Mouse (Mus musculus) MEL (cell line): ENCODE measurements around the gene Kmo. TPM values are rescaled to one million over a fixed set of nuclear protein-coding genes. Genes with fewer than 3 reads are reported as not detected.
A peak's percentile ranks its signal among the peaks of the same experiment; 100 is the strongest.

Experiments
- DNase-seq: peaks from one replicate; pipeline ENCODE4 v3.0.0; 2011; ENCODE audit warnings: low read depth, low spot score
- H3K27ac ChIP-seq: 2 replicates; pipeline ENCODE4 v1.5.1; 2012; ENCODE audit warnings: low read depth, mild to moderate bottlenecking, control low read depth, low read length, moderate library complexity; ENCODE audit not compliant: control insufficient read depth
- H3K27me3 ChIP-seq, 2 experiments: fragments of 150-350 bp in 1 of 2; sonication (generic) in 1 of 2; 2 replicates each; pipeline ENCODE4 v1.6.1; 2012; ENCODE audit warnings: low read length in 2 of 2, mild to moderate bottlenecking in 2 of 2, improper control_type of control experiment in 1 of 2, moderate library complexity in 1 of 2; ENCODE audit not compliant: insufficient read depth in 2 of 2, control insufficient read depth in 1 of 2
- H3K36me3 ChIP-seq, 2 experiments: 2 replicates each; pipeline ENCODE4 v1.6.1; 2012 to 2014; ENCODE audit warnings: low read length in 2 of 2, improper control_type of control experiment in 1 of 2, inconsistent platforms in 1 of 2, mild to moderate bottlenecking in 1 of 2; ENCODE audit not compliant: insufficient read depth in 2 of 2, control insufficient read depth in 1 of 2
- H3K4me1 ChIP-seq, 2 experiments: fragments of 150-350 bp in 1 of 2; sonication (generic) in 1 of 2; 2 replicates each; pipeline ENCODE4 v1.6.1; 2012; ENCODE audit warnings: low read length in 2 of 2, improper control_type of control experiment in 1 of 2, mild to moderate bottlenecking in 1 of 2; ENCODE audit not compliant: insufficient read depth in 2 of 2, control insufficient read depth in 1 of 2
- H3K4me3 ChIP-seq, 2 experiments: fragments of 150-350 bp in 1 of 2; sonication (generic) in 1 of 2; 2 replicates each; pipeline ENCODE4 v1.5.1; 2012; ENCODE audit warnings: low read depth in 2 of 2, low read length in 2 of 2, mild to moderate bottlenecking in 2 of 2, moderate library complexity in 2 of 2, control low read depth in 1 of 2, improper control_type of control experiment in 1 of 2; ENCODE audit not compliant: control insufficient read depth in 1 of 2, insufficient read depth in 1 of 2
- H3K79me2 ChIP-seq: 2 replicates; pipeline ENCODE4 v1.6.1; 2012; ENCODE audit warnings: mild to moderate bottlenecking, low read length, moderate library complexity; ENCODE audit not compliant: control insufficient read depth, poor library complexity, insufficient read depth
- H3K9ac ChIP-seq: 2 replicates; pipeline ENCODE4 v1.6.1; 2012; ENCODE audit warnings: low read depth, mild to moderate bottlenecking, control low read depth, low read length, moderate library complexity; ENCODE audit not compliant: control insufficient read depth, poor library complexity, severe bottlenecking
- H3K9me3 ChIP-seq: fragments of 150-350 bp; sonication (generic); replicated peaks from 2 replicates; pipeline ENCODE4 v1.6.1; 2012; ENCODE audit warnings: mild to moderate bottlenecking, low read length, improper control_type of control experiment, moderate library complexity; ENCODE audit not compliant: insufficient read depth
- CHD1 ChIP-seq: IDR thresholded peaks from 2 replicates; pipeline ENCODE4 v1.6.1; 2012; ENCODE audit warnings: low read depth, mild to moderate bottlenecking, inconsistent platforms, low read length, improper control_type of control experiment
- CHD2 ChIP-seq: IDR thresholded peaks from 2 replicates; pipeline ENCODE4 v1.6.1; 2011; ENCODE audit warnings: low read length, improper control_type of control experiment
- CTCF ChIP-seq, 3 experiments: IDR thresholded peaks in 2 of 3; conservative IDR thresholded peaks in 1 of 3; 2 replicates each; pipeline ENCODE4 v1.5.1; 2011 to 2012; ENCODE audit warnings: low read length in 3 of 3, low read depth in 2 of 3, mild to moderate bottlenecking in 2 of 3, improper control_type of control experiment in 1 of 3, inconsistent platforms in 1 of 3, mixed read lengths in 1 of 3, moderate library complexity in 1 of 3; ENCODE audit not compliant: control insufficient read depth in 1 of 3, insufficient read depth in 1 of 3, poor library complexity in 1 of 3, severe bottlenecking in 1 of 3
- E2F4 ChIP-seq: IDR thresholded peaks from 2 replicates; pipeline ENCODE4 v1.6.1; 2011; ENCODE audit warnings: low read depth, low read length, improper control_type of control experiment, borderline replicate concordance
- ELF1 ChIP-seq: IDR thresholded peaks from 2 replicates; pipeline ENCODE4 v1.6.1; 2014; ENCODE audit warnings: low read depth, mild to moderate bottlenecking, inconsistent platforms, low read length, improper control_type of control experiment, moderate library complexity
- EP300 ChIP-seq, 2 experiments: IDR thresholded peaks; 2 replicates each; pipeline ENCODE4 v1.6.1; 2011; ENCODE audit warnings: improper control_type of control experiment in 2 of 2, low read length in 2 of 2, low read depth in 1 of 2, mild to moderate bottlenecking in 1 of 2
- GABPA ChIP-seq: IDR thresholded peaks from 2 replicates; pipeline ENCODE4 v1.6.1; 2012; ENCODE audit warnings: low read depth, mild to moderate bottlenecking, inconsistent platforms, low read length, improper control_type of control experiment, moderate library complexity
- GATA1 ChIP-seq: IDR thresholded peaks from 2 replicates; pipeline ENCODE4 v1.6.1; 2011; ENCODE audit warnings: low read depth, low read length, improper control_type of control experiment
- HCFC1 ChIP-seq: IDR thresholded peaks from 2 replicates; pipeline ENCODE4 v1.6.1; 2012; ENCODE audit warnings: low read depth, mild to moderate bottlenecking, inconsistent platforms, low read length, improper control_type of control experiment, moderate library complexity
- MAFK ChIP-seq: IDR thresholded peaks from 2 replicates; pipeline ENCODE4 v1.6.1; 2011; ENCODE audit warnings: low read depth, mild to moderate bottlenecking, low read length, improper control_type of control experiment, borderline replicate concordance
- MAX ChIP-seq: IDR thresholded peaks from 2 replicates; pipeline ENCODE4 v1.6.1; 2011; ENCODE audit warnings: low read length, improper control_type of control experiment
- MAZ ChIP-seq: IDR thresholded peaks from 2 replicates; pipeline ENCODE4 v1.6.1; 2012; ENCODE audit warnings: low read depth, mild to moderate bottlenecking, inconsistent platforms, low read length, improper control_type of control experiment
- MEF2A ChIP-seq: IDR thresholded peaks from 2 replicates; pipeline ENCODE4 v1.6.1; 2014; ENCODE audit warnings: low read depth, mild to moderate bottlenecking, inconsistent platforms, low read length, improper control_type of control experiment; ENCODE audit not compliant: poor library complexity, insufficient replicate concordance, severe bottlenecking; ENCODE audit errors: extremely low read depth
- MYC ChIP-seq: IDR thresholded peaks from 2 replicates; pipeline ENCODE4 v1.6.1; 2011; ENCODE audit warnings: low read depth, mild to moderate bottlenecking, low read length, improper control_type of control experiment, moderate library complexity
- NELFE ChIP-seq: IDR thresholded peaks from 2 replicates; pipeline ENCODE4 v1.6.1; 2011; ENCODE audit warnings: low read depth, low read length, improper control_type of control experiment
- POLR2A ChIP-seq, 2 experiments: IDR thresholded peaks; 2 replicates each; pipeline ENCODE4 v1.6.1; 2011 to 2012; ENCODE audit warnings: low read length in 2 of 2, mild to moderate bottlenecking in 2 of 2, control low read depth in 1 of 2, improper control_type of control experiment in 1 of 2, low read depth in 1 of 2, moderate library complexity in 1 of 2; ENCODE audit not compliant: control insufficient read depth in 1 of 2, insufficient read depth in 1 of 2, poor library complexity in 1 of 2
- POLR2AphosphoS2 ChIP-seq: IDR thresholded peaks from 2 replicates; pipeline ENCODE4 v1.6.1; 2011; ENCODE audit warnings: low read length, improper control_type of control experiment
- POLR2AphosphoS5 ChIP-seq: IDR thresholded peaks from 2 replicates; pipeline ENCODE4 v1.6.1; 2012; ENCODE audit warnings: low read depth, borderline replicate concordance, mild to moderate bottlenecking, inconsistent platforms, low read length, moderate library complexity, mixed read lengths
- RAD21 ChIP-seq: IDR thresholded peaks from 2 replicates; pipeline ENCODE4 v1.6.1; 2011; ENCODE audit warnings: mild to moderate bottlenecking, low read depth, low read length, improper control_type of control experiment
- RCOR1 ChIP-seq: IDR thresholded peaks from 2 replicates; pipeline ENCODE4 v1.6.1; 2012; ENCODE audit warnings: low read depth, mild to moderate bottlenecking, inconsistent platforms, low read length, improper control_type of control experiment
- SIN3A ChIP-seq: IDR thresholded peaks from 2 replicates; pipeline ENCODE4 v1.6.1; 2012; ENCODE audit warnings: low read length, improper control_type of control experiment, inconsistent platforms
- SMC3 ChIP-seq: IDR thresholded peaks from 2 replicates; pipeline ENCODE4 v1.6.1; 2011; ENCODE audit warnings: low read depth, low read length, improper control_type of control experiment
- TAL1 ChIP-seq: IDR thresholded peaks from 2 replicates; pipeline ENCODE4 v1.6.1; 2012; ENCODE audit warnings: mild to moderate bottlenecking, inconsistent platforms, low read length, moderate library complexity, mixed read lengths
- UBTF ChIP-seq: IDR thresholded peaks from 2 replicates; pipeline ENCODE4 v1.6.1; 2012; ENCODE audit warnings: low read depth, mild to moderate bottlenecking, inconsistent platforms, low read length, improper control_type of control experiment, moderate library complexity, borderline replicate concordance; ENCODE audit not compliant: insufficient read depth
- USF2 ChIP-seq, 2 experiments: IDR thresholded peaks; 2 replicates each; pipeline ENCODE4 v1.6.1; 2011 to 2012; ENCODE audit warnings: improper control_type of control experiment in 2 of 2, low read length in 2 of 2, borderline replicate concordance in 1 of 2, inconsistent platforms in 1 of 2, low read depth in 1 of 2, mild to moderate bottlenecking in 1 of 2; ENCODE audit not compliant: insufficient read depth in 1 of 2
- ZKSCAN1 ChIP-seq: IDR thresholded peaks from 2 replicates; pipeline ENCODE4 v1.6.1; 2012; ENCODE audit warnings: low read depth, mild to moderate bottlenecking, inconsistent platforms, low read length, improper control_type of control experiment, moderate library complexity
- ZMIZ1 ChIP-seq: IDR thresholded peaks from 2 replicates; pipeline ENCODE4 v1.6.1; 2012; ENCODE audit warnings: low read depth, mild to moderate bottlenecking, inconsistent platforms, low read length, improper control_type of control experiment, moderate library complexity
- ZNF384 ChIP-seq: IDR thresholded peaks from 2 replicates; pipeline ENCODE4 v1.6.1; 2012; ENCODE audit warnings: low read depth, mild to moderate bottlenecking, inconsistent platforms, low read length, improper control_type of control experiment
- polyA plus RNA-seq, 2 experiments: library from polyadenylated mRNA; stranded (reverse) in 1 of 2; unstranded in 1 of 2; fragments of >175 nt in 1 of 2; fragments of >200 nt in 1 of 2; gene quantifications; 2 replicates each; pipeline versions ENCODE4 v1.2.1 to v1.2.4; 2012; ENCODE audit warnings: low replicate concordance in 2 of 2, low read depth in 1 of 2; ENCODE audit not compliant: insufficient read length in 2 of 2, insufficient read depth in 1 of 2, missing spikeins in 1 of 2
- total RNA-seq: library from RNA; depleted of rRNA; stranded (reverse); fragments of 300-350 nt; gene quantifications from 2 replicates; pipeline ENCODE4 v1.2.3, GENCODE M21; 2012

Gene Kmo
- total and polyA plus RNA-seq, 3 experiments = 0.27 to 1.6 TPM; not detected in 1

DNA sequence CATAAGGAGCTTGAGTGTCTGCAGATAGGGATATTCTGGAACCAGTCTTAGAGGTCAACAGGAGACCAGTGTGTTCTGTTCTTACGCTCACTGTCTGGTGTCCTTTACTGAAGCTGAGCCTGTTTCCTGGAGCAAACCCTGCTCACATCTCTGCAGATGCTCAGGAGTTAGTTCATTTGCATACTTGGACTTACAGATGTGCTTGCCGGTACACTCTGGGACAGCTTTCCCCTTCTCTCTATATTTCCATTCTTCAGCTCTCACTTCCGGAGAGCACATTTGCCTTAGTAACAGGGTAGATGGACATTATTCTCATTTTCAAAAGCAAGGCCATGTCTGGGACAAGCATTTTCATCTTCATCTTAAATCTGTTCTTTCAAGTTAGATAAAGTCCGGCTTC is 28.4 kb downstream of the Kmo start (continued):
- TF ChIP-seq ZNF384 = no peak

- Histone ChIP-seq H3K4me1 (no peaks in the 10 kb centered on the region), H3K36me3 (no peaks in the 10 kb centered on the region), H3K4me3 (no peak overlapping the region), H3K9me3 (no peaks in the 10 kb centered on the region), H3K27ac (no peak overlapping the region), H3K9ac (no peak overlapping the region), H3K27me3 (no peaks in the 10 kb centered on the region), H3K79me2 (no peaks in the 10 kb centered on the region)
- DNase-seq = no peak
- no peak for TF ChIP-seq CHD1
- no peak for TF ChIP-seq POLR2AphosphoS5
- TF ChIP-seq ZMIZ1 = no peak
- no peak for TF ChIP-seq MAX
- TF ChIP-seq SIN3A = no peak
- no peak for TF ChIP-seq GABPA
- no peak for TF ChIP-seq NELFE
These were observed 39.7 kb downstream of the Kmo start for GRCm38 (mm10) chr1:175659900-175660299.

DNA sequence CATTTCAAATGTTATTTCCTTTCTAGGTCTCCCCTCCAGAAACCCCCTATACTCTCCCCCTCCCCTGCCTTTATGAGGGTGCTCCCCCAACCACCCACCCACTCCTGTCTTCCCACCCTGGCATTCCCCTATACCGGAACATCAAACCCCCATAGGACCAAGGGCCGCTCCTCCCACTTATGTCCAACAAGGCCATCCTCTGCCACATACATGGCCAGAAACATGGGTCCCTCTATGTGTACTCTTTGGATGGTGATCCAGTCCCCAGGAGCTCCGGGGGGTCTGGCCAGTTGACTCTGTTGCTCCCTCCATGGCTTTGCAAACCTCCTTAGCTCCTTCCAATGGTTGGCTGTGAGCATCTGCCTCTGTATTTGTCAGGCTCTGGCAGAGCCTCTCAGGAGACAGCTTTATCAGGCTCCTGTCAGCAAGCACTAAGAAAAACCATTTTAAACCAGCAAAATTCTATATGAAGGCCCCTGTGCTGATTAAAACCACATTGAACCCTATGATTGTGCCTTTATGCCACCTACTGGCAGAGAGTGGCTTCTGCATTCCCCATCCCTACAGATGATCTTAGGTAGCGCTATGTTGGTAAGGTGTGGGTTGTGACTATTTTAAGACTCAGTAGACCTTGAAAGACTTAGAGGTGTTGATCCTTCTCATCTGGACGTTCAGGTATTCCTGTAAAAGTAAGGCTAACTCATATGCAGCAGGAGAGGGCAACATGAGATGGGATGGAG is 48.7 kb downstream of the Kmo start:
- Histone ChIP-seq H3K27me3 (no peaks in the 10 kb centered on the region), H3K36me3 (no peaks in the 10 kb centered on the region), H3K9ac (no peak overlapping the region), H3K9me3 (no peaks in the 10 kb centered on the region), H3K27ac (no peak overlapping the region), H3K79me2 (no peaks in the 10 kb centered on the region), H3K4me3 (no peak overlapping the region), H3K4me1 (no peaks in the 10 kb centered on the region)
- DNase-seq = peak; percentile 77
- TF ChIP-seq POLR2AphosphoS2 (no peak), ZKSCAN1 (no peak), MYC (peak; percentile 52; the same call in 1 of the 2 replicates), TAL1 (no peak), ZNF384 (no peak), CTCF (IDR thresholded peaks at IDR 0.05 in 2 of 3, conservative IDR thresholded peaks at IDR 0.05 in 1 of 3; ENCODE audit: control insufficient read depth in 1 of 3, insufficient read depth in 1 of 3, low read depth in 2 of 3, low read length in 3 of 3, poor library complexity in 1 of 3, severe bottlenecking in 1 of 3) (peak; percentile 64 to 91 (median 79)), EP300 (IDR thresholded peaks at IDR 0.05; ENCODE audit: low read depth in 1 of 2, low read length in 2 of 2) (no peak), POLR2A (IDR thresholded peaks at IDR 0.05; ENCODE audit: control insufficient read depth in 1 of 2, insufficient read depth in 1 of 2, low read depth in 1 of 2, low read length in 2 of 2, poor library complexity in 1 of 2) (no peak), CHD2 (no peak), RAD21 (peak; percentile 92), HCFC1 (no peak), USF2 (IDR thresholded peaks at IDR 0.05; ENCODE audit: borderline replicate concordance in 1 of 2, insufficient read depth in 1 of 2, low read depth in 1 of 2, low read length in 2 of 2) (no peak), MAZ (no peak), ELF1 (no peak), MAFK (no peak), MEF2A (no peak), SIN3A (0 out of 2 replicates have a peak, but pooled peaks have one; percentile 39), POLR2AphosphoS5 (no peak), CHD1 (no peak), UBTF (no peak), E2F4 (no peak), SMC3 (peak; percentile 94), MAX (no peak), GATA1 (0 out of 2 replicates have a peak, but pooled peaks have one; percentile 10), RCOR1 (no peak)
